8 mouse cellular contexts compared by ENCODE assay signal in the genomic region with DNA sequence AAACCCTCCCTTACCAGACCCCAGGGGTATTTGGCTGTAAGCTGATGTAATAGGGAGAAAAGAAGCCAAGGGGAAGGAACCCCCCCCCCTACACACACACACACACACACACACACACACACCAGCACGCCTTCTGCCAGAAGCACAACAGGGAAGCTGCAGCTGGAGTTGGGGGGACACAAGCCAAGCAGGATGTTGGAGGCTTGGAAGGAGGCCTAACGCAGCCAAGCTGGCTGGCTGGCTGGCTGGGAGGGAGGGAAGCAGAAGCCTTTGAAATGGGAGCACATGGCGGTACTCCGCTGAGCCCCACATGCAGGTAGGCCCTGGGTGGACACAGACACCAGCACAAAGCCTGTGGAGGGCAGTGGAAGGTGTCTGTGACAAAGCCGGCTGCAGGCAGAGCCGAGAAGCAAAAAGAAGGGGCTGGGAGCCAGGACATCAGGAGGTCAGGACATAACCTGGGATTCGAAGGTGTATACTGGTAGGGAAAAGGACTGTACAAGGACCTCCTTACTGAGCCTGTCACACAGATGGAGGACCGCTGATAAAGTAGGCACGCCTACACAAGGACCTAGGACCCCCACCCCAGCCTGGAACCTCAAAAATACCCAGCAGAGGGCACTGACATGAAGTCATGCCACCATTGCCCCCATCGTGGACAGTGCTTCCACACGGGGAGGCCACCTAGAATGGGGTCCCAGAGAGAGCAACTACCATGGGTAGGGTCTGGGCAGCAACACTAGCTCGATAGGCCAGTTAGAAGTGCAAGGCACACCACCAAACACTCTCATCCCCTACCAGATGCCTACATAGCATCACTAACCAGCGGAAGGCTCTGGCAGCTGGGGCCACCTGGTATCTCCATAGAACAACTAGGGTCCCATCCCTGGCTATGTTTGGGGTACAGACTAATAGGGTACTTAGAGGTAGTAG. TPM values are rescaled to one million over a fixed set of nuclear protein-coding genes. Genes with fewer than 3 reads are reported as not detected.
DNase-seq lines count a peak whose midpoint lies in the region; ATAC-seq lines count a peak whose summit lies in the region.

No protein-coding gene starts in this region.

- peak overlapping the region; percentile 88 for H3K27ac ChIP-seq in limb, embryonic 13.5 days
- H3K27ac ChIP-seq in stomach, embryonic 15.5 days = peak overlapping the region; percentile 77

- no peaks in the 10 kb centered on the region for H3K36me3 ChIP-seq in limb, embryonic 13.5 days
- H3K36me3 ChIP-seq in stomach, embryonic 15.5 days = no peaks in the 10 kb centered on the region

- H3K27me3 ChIP-seq in limb, embryonic 13.5 days = no peaks in the 10 kb centered on the region
- no peaks in the 10 kb centered on the region for H3K27me3 ChIP-seq in stomach, embryonic 15.5 days (replicated peaks)

- H3K4me1 ChIP-seq in limb, embryonic 13.5 days = peaks cover 78% of the 10 kb centered on the region
- peaks cover 41% of the 10 kb centered on the region for H3K4me1 ChIP-seq in stomach, embryonic 15.5 days

- no peaks in the 10 kb centered on the region for H3K9me3 ChIP-seq in limb, embryonic 13.5 days
- no peaks in the 10 kb centered on the region for H3K9me3 ChIP-seq in stomach, embryonic 15.5 days

- H3K4me2 ChIP-seq in limb, embryonic 13.5 days (replicated peaks) = no peak overlapping the region; the same call in 1 of the 2 replicates
- no peak overlapping the region for H3K4me2 ChIP-seq in stomach, embryonic 15.5 days

- peak overlapping the region; percentile 13; the same call in 1 of the 2 replicates for H3K9ac ChIP-seq in limb, embryonic 13.5 days
- no peak overlapping the region for H3K9ac ChIP-seq in stomach, embryonic 15.5 days

- ATAC-seq in limb, embryonic 13.5 days (ENCODE audit: low FRiP score, low read depth) = peak; percentile 64
- peak; percentile 47; the same call in 1 of the 2 replicates for ATAC-seq in stomach, embryonic 15.5 days (ENCODE audit: insufficient read depth, low FRiP score, low read depth)
- no peak for ATAC-seq in erythroblast, adult 5-6 weeks (replicated peaks; ENCODE audit: low FRiP score, poor library complexity, severe bottlenecking)

- intact Hi-C loops in heart, postnatal 36 days (cut with DNase I) = no loop called here

- no peak overlapping the region for H3K4me3 ChIP-seq in limb, embryonic 13.5 days
- H3K4me3 ChIP-seq in stomach, embryonic 15.5 days (replicated peaks) = no peak overlapping the region

- peak; percentile 38 for DNase-seq in adrenal gland, postnatal 14 days
- no peak for DNase-seq in adrenal gland, postnatal 10 days
- DNase-seq in urinary bladder, postnatal 14 days (ENCODE audit: low spot score) = peak; percentile 70
- no peak for DNase-seq in urinary bladder, postnatal 10 days (ENCODE audit: low spot score)
- DNase-seq in heart, postnatal 36 days = peak; percentile 76 to 80

- 58% methylated on average over 13 of the region's 13 CpGs for WGBS in limb, embryonic 13.5 days
- WGBS in stomach, embryonic 15.5 days = 66% methylated on average over 13 of the region's 13 CpGs

RNA-seq across cellular contexts. Expression of a gene that starts 53.4 kb away (rescaled TPM):
- total RNA-seq in adrenal gland, postnatal 14 days (2021) = 53.9 and 59.0 TPM in 2 replicates
- total RNA-seq in adrenal gland, postnatal 10 days (2021) = 10 to 100 TPM; 55.8 to 66.3 TPM
- total RNA-seq in heart, postnatal 36 days (2021) = 100 to 1,000 TPM in 1 of 2 experiments, 10 to 100 TPM in 1; 80.9 to 113 TPM
- 125 and 132 TPM in 2 replicates for polyA plus RNA-seq in limb, embryonic 13.5 days (2015; fragmentation: Nextera tagmentation; extraction: Ambion mirVana)
- polyA plus RNA-seq in stomach, embryonic 15.5 days (2015; fragmentation: Nextera tagmentation; extraction: Ambion mirVana) = 123 and 131 TPM in 2 replicates
- 0.63 TPM in 1 of 2 replicates, not detected in the other for total RNA-seq in erythroblast, adult 5-6 weeks (2015; ENCODE audit: low replicate concordance)
- total RNA-seq in erythroblast, adult 5-6 weeks (2017; ENCODE audit: low replicate concordance) = 0.26 and 0.56 TPM in 2 replicates

Comparison
In these comparisons a context has a peak if more than half of its experiments do, and no peak if none do; other contexts are left out.
1. DNase-seq: peak in adrenal gland, postnatal 14 days (single experiment), urinary bladder, postnatal 14 days (single experiment) and heart, postnatal 36 days (2 of 2); none in adrenal gland, postnatal 10 days (single experiment) and urinary bladder, postnatal 10 days (single experiment).
2. RNA of a gene that starts 53.4 kb away (total RNA-seq): 80.9 to 113 TPM in heart, postnatal 36 days, 55.8 to 66.3 TPM in adrenal gland, postnatal 10 days and 53.9 to 59.0 TPM in adrenal gland, postnatal 14 days; 0.26 to 0.63 TPM in erythroblast, adult 5-6 weeks; every median in the first group is over 10 times any median in the second.